Mouse (Mus musculus) activated CD4-positive, CD25-positive, alpha-beta regulatory T cell, adult 4 months (primary cell): Measurements from ENCODE around the gene Islr. TPM values are rescaled to one million over a fixed set of nuclear protein-coding genes. Genes with fewer than 3 reads are reported as not detected.

Experiments
- ATAC-seq: one replicate; pipeline ENCODE4 v1.8.0; 2017
- polyA plus RNA-seq, 2 experiments: library from polyadenylated mRNA; unstranded; fragments of 100-300 nt; shearing (Covaris generic); gene quantifications; one replicate each; pipeline ENCODE4 v1.2.1; 2017

Gene Islr
- polyA plus RNA-seq, 2 experiments from 2014 or later, result 0.32 TPM; not detected in 1

DNA sequence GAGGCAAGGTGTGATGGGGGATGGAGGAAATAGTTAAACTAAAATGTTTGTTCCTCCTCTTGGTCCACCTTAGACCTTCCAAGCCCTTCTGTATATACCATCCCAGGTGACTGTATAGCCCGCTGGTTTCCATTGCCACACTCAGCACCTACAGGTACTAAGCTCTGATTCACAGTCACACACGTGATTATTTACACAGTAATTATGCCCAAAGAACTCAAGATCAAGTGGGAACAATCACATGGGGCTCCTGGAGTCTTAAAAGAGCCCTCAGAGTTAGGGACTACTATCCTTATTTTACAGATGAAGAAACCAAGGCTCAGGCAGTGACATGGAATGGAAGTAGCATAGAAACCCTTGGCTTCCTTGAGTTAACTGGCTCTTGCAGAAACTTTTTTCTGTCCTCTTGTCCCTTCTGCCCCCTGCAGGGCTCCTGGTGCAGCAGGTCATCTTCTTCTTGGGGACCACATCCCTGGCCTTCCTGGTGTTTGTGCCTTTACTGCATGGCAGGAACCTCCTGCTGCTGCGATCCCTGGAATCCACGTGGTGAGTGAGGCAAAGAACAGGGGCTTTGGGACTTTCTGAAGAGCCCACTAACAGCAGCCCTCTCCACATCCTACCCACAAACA lies 53.3 kb downstream of the Islr start:
- ATAC-seq, result no peak

DNA sequence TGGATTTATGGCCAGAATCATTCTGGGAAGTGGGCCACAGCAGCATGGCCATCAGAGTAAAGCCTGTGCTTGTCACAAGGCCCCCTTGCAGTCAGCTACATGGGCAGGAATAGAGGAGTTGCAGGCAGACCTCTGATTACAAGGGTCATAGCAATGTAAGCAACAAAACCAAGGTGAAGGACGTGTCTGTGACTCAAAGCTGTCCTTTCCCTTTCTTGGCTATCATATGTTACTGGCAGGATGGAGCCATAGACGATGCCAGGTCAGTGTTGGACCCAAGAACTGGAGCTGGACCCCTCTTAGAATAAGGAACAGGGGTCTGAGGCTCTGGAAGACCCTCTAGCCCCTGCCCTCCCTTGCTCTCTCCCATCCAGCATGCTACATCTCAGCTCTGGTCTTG lies 55.3 kb downstream of the Islr start:
- no peak for ATAC-seq

DNA sequence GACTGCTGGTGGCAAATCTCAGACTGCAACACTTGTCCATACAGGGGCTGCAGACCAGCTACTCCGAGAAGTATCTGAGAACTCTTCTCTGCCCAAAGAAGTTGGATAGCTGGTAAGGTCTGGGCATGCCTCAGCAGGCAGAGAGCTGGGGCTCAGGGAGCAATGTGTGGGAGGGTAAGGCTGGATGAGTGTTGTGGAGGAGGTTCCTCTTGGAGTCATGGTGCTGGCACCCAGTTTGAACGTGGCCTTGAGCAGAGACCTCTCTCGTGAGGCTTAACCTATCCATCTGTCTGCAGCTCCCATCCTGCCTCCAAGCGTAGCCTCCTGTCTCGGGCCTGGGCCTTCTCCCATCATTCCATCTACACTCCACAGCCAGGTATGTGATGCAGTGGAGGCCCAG lies 58.7 kb downstream of the Islr start:
- ATAC-seq, result no peak

DNA sequence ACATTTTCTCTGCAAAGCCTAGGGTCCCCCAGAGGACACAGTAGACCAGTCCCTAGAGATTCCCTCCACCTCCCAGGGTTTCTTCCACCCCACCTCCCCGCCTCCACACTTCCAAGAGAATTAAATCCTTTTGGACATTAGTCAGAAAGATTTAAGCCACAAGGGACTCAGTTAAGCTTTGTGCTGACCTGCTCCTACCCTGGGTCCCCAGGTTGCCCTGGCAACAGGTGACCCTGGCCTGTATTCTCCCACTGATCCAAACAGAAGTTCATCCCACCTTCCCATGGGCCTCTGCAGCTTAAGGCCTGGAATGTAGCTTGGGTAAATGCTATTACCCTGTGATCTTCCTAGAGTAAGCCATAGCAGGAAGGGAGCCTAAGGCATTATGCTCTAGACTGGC lies 59.4 kb downstream of the Islr start:
- ATAC-seq, result no peak

DNA sequence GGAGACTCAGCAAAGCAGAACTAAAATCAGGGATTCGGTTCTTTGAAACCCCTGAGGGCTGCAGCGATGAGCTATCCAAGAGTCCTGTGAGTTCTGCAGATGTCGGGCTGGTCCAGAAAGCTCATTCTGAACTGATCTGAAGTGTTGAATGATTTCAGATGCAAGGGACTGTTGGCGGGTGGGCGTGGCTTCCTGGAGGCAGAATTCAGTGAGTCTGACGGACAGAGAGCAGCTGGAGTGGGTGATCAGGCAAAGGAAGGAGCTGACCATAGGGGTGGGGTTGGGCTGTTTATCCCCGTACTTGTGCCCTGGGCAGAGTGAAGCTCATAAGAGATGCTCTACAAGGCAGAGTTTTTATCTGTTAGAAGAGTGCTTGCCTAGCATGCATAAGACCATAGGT lies 60.7 kb downstream of the Islr start:
- no peak for ATAC-seq

DNA sequence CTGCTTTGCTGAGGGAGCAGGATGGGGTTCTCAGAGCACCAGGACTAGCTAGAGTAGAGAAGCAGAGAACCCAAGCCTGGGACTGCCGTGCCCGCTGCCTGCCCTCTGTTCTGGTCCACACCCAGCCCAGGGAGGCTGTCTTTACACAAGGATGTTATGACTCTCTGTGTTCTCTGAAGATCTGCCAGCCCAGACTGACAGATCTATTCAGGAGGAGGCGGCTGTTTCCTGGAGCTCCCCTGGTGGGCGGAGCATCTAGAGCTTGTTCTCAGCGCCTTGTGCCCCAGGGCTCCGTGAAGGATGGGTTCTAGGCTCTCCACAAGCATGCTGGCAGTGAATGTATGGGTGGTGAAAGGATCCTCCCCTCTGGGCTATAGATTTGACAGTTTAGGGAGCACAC lies 64.2 kb downstream of the Islr start:
- peak; percentile 91 for ATAC-seq

DNA sequence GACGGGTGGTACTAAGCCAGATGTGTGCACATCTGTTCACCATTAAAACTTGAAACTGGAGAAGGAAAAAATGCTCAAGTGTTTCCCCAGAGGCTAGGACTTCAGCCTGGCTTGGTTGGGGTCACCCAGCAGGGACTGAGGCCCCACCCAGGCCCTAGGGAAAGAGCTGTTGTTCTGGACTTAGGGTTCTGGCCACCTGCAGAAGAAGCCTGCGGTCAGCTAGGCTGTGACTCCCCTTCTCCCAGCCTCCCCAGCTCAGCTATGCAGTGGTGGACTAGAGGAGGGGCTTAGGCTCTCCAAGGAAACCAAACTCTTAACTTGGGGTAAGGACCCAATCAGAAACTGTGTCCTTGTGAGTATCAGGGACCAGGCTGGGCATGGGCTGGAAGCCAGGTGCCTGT lies 68.2 kb downstream of the Islr start:
- ATAC-seq, result no peak

DNA sequence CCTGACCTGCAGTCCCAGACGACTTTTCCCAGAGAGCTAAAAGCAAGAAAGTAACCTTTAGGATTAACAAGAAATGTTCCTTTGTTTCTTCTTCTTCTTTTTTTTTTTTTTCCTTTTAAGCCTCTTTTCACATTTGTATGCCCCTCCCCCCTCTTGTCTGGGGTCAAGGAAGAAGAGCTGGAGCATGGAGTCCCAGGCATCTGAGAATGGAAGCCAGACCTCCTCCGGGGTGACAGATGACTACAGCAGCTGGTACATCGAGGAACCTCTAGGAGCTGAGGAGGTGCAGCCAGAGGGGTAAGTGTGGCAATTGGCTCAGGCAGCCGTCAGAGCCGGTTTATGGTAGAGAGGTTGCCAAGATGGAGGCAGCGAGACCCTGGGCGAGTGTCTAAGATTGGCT lies 69.2 kb downstream of the Islr start:
- no peak for ATAC-seq

DNA sequence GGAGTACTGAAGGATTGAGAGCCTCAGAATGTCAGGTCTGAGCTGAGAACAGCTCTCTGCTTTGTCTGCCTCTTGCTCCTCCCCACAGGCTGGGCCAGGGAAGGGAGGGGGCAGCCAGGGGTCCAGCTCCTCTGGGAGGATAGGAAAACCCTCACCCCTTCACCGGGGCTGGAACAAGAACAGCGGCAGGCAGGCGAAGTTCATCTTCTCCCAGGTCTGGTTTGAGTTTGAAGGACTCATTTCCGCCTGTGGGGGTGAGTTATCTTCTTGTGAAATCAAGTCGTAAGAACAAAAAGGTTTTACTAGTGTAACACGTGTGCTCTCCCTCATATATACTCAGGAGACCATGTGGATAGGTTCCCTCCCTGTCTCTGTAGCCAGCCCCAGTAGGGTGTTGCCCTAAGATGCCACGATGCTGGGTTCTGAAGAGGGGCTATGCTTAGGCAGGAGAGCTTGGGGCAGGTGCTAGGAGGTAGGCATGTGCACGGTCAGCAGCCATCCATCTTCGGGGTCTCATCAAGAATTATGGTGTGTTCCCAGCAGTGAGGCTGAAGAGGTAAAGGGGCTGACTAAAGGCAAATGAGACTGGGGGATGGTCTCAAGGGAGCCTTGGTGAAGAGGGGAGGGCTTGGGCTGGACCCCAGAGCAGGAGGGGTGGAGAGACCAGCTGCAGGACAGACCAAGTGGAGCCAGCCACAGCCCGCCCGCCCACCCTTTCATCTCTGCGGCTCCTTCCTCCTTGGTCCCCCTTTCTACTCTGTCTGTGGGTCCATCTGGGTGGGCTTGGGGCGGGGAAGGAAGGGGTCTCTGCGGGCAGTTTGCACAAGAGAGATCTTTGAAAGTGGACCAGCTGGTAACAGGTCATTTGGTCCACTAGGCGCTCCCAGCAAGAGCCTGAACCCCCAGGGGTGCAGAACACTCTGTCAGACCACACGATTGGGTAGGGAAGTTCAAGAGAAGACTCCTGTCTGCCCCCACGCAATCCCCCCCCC lies 69.9 kb downstream of the Islr start:
- peak; percentile 47 for ATAC-seq

DNA sequence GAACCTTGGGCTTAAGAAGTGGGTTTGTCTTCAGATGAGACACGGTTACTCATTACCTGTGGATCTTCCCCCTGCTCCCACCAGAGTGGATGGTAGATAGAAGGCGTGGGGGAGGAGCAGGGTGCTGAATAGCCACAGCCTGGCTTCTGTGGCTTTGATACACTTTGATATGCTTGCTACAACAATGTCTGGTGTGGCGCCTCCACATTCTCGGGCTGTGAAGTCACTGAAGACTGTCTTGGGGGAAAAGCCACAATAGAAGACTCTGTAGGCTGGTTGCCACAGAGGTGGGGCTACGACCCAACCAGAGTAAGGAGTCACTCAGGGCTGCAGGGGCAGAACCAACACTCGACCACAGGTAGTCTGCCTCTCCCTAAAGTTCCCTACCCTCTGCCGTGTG lies 72.4 kb downstream of the Islr start:
- ATAC-seq, result peak; percentile 19

DNA sequence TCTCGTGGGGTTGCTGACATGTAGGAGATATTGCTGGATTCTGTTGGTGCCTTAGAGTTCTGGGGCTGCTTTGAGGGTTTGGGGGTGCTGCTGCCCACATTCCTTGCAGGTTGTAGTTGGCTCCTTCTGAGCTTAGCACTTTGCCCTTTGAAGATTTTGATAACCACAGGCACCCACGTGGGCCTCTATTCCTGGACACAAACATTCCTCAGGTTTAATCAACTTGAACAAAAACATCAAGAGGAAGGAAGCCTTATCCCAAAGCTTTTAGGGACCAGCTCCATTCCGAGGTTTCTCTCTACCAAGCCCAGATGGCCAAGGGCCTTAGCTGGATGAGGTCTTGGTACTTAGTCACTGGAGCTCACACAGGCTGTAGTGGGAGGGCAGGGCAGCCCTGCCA lies 73.2 kb downstream of the Islr start:
- ATAC-seq, result no peak

DNA sequence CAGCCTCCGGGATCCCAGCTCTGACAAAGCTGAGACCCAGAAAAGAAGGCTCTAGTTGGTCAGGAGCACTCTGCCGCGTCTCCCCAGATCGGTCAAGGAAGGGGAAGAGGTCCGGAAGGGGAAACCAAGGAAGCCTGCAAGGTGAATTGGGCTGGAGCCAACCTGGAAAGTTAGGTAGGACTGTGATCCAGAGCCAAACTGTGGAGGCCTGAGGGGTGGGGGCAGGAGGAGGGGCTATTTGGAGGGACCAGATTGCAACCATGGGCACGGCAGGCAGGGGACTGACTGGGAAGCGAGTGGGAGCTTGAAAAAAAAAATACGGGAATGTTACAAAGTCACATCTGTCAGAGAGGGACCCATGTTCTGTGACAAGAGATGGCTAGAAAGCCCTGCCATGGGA lies 74.6 kb downstream of the Islr start:
- no peak for ATAC-seq

DNA sequence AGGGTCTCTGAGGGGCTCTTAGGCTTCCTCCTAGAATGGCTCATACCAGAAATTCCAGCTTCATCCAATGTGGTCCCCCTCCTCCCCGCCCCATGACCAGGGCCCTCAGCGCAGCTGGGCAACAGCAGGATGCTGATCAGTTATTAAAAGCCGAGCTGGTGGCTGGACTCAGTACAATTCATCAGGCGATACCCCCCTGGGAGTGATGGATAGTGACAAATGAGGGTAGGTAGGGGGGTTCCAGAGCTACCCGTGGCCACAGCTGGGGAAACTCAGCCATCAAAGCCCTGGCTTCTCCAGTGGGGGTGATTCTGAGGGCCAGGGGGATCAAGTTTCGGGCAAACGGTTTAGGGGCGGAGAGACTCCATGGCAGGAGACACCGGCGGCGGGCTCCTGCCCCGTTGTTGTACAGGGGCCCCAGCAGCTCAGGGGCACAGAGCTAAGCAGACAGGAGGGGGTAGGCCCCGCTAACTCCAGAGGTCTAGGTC lies 75.1 kb downstream of the Islr start:
- ATAC-seq, result no peak

DNA sequence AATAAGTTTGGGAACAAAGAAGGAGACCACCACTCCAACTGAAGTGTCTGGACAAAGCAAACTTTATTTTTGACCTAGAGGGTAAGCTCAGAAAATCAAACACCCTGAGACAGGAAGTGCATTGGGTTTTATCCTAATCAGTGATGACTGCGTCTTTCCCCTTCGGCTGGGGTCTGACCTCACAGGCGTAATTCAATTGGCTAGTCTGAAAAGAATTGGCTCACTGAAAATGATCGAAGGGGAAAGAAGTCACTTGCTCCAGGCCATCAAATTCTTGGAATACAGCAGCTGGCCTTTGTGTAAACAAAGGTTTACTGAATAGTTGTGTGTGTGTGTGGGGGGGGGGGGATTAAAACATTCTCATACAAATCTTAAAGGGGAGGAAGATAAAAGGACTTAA lies 78.3 kb downstream of the Islr start:
- ATAC-seq, result no peak

DNA sequence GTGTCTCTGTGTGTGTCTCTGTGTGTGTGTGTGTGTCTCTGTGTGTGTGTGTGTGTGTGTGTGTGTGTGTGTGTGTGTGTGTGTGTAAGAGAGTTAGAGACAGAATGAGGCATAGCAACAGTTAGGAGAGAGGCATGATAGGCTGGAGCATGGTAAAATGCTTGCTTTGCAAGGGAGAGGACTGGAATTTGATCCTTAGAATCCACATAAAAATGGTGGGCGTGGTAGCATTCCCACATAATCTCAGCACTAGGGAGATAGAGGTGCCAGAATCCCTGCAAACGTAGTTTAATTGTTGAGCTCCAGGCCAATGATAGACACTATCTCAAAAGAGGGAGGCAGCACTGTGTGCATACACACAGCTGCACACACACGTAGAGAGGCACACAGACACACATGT lies 79.0 kb downstream of the Islr start:
- no peak for ATAC-seq

DNA sequence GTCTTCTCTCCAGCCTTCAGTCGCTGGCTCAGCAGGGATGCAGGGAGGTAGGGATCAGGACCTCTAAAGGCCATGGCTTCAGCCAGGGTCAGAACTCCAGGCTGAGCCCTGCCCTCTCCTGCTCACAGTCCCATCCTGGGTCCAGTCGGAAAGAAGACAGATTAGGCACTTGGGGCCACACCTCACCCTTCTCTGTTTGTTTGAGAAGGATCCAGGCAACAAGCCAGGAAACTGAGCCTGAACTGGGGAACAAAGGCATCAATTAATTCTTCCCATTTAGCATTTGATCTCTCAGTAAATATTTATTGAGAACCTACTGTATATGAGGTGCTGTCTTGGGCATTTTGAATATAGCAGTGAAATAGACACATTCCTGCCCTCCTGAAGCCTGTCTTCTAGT lies 85.4 kb downstream of the Islr start, which contains the start of gene Ccdc33:
TSS of gene Ccdc33 (minus strand) at position 153 of the 400 bp plus-strand sequence.
- ATAC-seq, result no peak

DNA sequence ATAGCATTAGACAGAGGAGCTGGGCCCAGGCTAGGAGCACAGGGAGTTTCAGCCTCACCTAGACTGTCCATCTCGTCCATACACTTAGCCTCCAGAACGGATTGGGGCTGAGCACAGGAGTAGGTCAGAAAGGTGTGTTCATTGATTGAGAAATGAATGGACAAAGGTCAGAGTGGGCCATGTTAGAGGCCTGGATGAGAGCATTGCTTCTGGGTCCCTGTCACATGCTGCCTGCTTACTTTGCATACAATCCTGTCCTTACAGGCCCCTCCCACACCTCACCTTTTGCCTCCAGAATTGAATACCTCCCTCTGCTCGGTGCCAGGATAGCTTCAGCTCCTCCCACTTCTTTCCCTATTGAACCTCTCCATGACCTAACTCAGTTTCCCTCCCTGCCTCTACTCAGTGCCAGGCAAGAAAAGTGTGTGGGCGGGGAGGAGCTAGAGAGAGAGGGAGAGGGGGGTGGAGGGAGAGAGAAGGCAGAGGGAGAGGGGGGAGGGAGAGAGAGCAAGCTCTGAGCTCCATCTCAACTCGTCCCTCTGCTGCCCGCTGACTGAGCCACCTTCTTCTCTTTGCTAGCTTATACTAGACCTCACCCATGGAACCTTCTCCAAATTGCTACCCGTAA lies 88.0 kb downstream of the Islr start:
- no peak for ATAC-seq

DNA sequence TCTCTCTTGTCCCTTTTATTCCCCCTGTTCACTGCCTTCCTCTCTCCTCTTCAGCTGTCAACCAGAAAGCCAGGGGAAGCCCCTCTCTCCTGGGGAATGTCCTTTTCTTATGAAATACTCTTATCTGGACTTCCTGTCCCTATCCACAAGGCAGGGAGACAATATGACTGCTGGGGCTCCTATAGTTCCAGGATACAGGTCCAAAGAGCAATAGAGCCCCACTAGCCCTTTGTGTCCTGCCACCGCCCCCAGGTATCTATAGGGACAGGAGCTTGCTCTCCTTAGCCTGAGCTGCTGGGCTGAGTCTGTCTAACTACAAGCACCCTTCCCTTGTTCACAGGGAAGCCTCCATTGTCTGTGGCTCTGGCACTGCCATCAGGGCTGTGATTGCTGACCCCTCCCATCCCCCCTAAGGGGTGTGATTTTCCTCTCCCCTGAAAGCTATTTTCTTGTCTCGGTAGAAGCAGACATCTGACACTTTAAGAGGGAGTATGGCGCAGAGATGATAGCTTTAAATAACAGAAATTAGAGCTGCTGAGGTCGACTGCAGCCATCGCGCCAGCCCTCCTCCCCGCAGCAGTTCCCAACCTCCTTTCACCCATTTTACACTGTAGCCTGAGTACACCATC lies 88.7 kb downstream of the Islr start:
- ATAC-seq, result no peak

DNA sequence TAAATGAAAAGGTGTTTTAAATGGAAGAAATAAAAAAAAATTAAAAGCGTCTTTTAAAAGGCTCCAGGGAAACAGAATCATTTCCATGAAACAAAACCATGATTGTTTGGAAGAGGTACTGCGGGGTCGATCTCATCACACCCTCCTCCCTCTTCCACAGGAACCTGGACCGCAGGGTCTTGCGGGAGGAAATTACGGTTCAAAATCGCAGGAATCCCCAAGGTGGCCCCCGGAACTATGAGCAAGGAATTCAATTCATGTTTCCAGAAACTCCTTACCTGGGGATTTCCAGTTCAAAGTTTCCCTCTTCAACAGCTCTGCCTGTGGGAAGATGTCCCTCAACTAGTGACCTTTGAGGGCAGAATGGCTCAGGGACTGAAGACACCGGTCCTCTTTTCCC lies 90.1 kb downstream of the Islr start:
- ATAC-seq, result no peak

DNA sequence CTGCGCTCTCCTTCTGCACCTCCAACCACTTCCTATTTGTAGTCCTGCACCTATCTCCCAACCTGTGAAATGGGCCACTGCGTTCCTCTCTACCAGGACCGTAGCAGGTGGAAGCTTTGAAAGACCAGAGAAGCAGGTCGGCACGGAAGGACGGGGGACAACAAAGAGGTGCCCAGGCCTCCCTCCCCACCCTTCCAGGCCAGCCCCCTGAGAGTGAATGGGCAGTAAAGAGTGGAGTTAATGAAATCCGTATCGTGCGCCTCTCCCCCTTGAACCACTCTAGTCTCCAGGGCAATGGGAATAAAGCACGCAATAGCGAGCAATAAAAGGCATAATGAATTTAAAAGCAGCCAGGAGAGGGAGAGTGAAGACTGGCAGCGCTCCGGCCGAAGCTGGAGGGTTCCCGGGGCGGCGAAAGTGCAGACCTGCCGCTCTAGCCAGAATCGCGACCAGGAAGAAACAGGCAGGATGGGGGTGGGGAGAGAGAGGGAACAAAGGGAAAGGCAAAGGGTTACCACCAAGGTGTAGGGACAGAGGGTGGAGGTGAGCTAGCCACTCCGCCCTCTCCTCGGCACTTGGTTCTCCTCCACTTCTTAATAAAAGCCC lies 90.7 kb downstream of the Islr start:
- no peak for ATAC-seq

DNA sequence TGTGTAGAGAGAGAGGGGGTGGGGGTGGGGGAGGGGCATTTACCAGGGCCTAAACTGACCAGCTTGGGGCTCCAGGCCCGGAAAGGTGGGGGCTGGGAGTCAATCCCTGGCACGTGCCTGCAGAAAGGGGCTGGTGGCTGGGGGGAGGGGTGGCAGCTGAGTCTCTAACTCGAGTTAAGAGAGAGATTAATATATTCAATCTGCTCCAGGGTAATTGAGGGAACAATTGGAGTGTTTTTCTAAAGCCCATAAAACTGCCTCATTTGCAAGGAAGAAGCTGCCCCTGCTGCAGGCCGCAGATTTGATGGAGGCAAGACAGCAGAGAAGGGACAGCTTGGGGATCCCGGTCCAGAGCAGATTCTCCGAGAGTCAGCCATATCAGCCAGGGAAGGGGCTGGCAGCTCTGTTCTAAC lies 91.2 kb downstream of the Islr start:
- no peak for ATAC-seq

DNA sequence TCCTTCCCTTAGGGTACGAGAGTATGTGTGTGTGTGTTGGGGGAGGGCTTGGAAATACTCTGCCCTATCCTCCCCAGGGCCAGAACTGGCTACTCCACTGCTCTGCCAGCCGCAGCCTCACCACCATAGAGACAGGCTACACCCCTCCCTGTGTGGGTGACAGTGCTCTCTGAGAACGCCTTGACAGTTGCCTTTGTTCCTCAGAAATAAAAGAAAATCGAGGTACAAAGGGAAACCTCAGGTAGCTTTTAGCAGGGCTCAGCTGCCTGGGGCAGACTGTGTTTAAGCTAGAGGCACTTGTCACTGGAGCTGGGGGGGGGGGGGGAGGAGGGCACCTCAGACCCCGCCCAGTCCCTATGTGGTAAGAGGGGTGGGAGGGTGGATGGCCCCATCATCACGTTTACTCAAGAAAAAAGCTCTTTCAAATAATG lies 91.8 kb downstream of the Islr start:
- peak; percentile 59 for ATAC-seq
